Mouse (Mus musculus) intestine, embryonic 15.5 days (tissue): ENCODE measurements at regions not wholly inside any gene's neighbourhood (a gene's known extent, or its start where the extent isn't known, plus 50 kb on each side); places are given as distances from the start of the nearest gene placed in this dataset.

Experiments
- ATAC-seq: fragments of 200-750 bp; cut with Nextera tagmentation; 2 replicates; pipeline ENCODE4 v1.8.0; 2017; ENCODE audit warnings: moderate TSS enrichment, moderate library complexity
- H3K27ac ChIP-seq: fragments of 300-500 bp; sonication (generic); 2 replicates; pipeline ENCODE4 v1.5.1; 2015; ENCODE audit warnings: mild to moderate bottlenecking, inconsistent platforms
- H3K27me3 ChIP-seq: fragments of 300-500 bp; sonication (generic); replicated peaks from 2 replicates; pipeline ENCODE4 v1.6.1; 2015; ENCODE audit warnings: inconsistent platforms
- H3K36me3 ChIP-seq: fragments of 300-500 bp; sonication (generic); 2 replicates; pipeline ENCODE4 v1.6.1; 2015; ENCODE audit warnings: inconsistent platforms
- H3K4me1 ChIP-seq: fragments of 300-500 bp; sonication (generic); replicated peaks from 2 replicates; pipeline ENCODE4 v1.6.1; 2015; ENCODE audit warnings: inconsistent platforms
- H3K4me2 ChIP-seq: fragments of 300-500 bp; sonication (generic); replicated peaks from 2 replicates; pipeline ENCODE4 v1.6.1; 2015; ENCODE audit warnings: mild to moderate bottlenecking, inconsistent platforms
- H3K4me3 ChIP-seq: fragments of 300-500 bp; sonication (generic); replicated peaks from 2 replicates; pipeline ENCODE4 v1.5.1; 2015; ENCODE audit warnings: inconsistent platforms
- H3K9ac ChIP-seq: fragments of 300-500 bp; sonication (generic); 2 replicates; pipeline ENCODE4 v1.6.1; 2015; ENCODE audit warnings: inconsistent platforms
- H3K9me3 ChIP-seq: fragments of 300-500 bp; sonication (generic); 2 replicates; pipeline ENCODE4 v1.6.1; 2016; ENCODE audit warnings: inconsistent platforms
- WGBS: fragments of 180-500 bp; shearing (Covaris S2); methylation state at CpG from one replicate; pipeline ENCODE4 v1.1.7; 2015; 5-methylcytosine and 5-hydroxymethylcytosine counted together

DNA sequence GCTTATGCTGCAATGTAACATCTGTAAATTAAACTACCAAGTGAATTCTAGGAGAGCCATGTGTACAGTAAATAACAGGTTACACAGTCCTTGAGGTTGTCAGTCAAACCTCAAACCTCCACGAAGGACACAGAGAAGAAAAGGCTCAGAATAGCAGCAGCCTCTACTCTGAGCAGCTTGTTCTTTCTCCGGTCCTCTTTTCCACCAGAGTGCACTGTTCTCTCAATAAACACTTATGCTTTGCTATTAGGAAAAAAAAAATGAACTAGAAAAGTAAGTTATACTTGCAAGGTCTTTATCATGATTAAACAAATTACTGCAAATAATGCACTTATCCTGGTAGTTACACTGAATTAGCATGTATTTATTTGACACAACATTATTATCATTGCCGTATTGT, 89.6 kb downstream of the Amy2a5 start:
- 69% methylated on average over 3 of the region's 3 CpGs for WGBS
- no peaks in the 10 kb centered on the region for H3K36me3 ChIP-seq
- no peak overlapping the region for H3K4me2 ChIP-seq
- no peak for ATAC-seq
- H3K9me3 ChIP-seq, result no peaks in the 10 kb centered on the region
- H3K27ac ChIP-seq, result no peak overlapping the region
- no peaks in the 10 kb centered on the region for H3K27me3 ChIP-seq
- H3K4me1 ChIP-seq, result no peaks in the 10 kb centered on the region
- H3K9ac ChIP-seq, result no peak overlapping the region
- H3K4me3 ChIP-seq, result no peak overlapping the region

- no peaks in the 10 kb centered on the region for H3K9me3 ChIP-seq
- no peaks in the 10 kb centered on the region for H3K36me3 ChIP-seq
- no peak overlapping the region for H3K4me3 ChIP-seq
- H3K4me2 ChIP-seq, result no peak overlapping the region
- ATAC-seq, result peak; percentile 59
- H3K27me3 ChIP-seq, result no peaks in the 10 kb centered on the region
- H3K27ac ChIP-seq, result no peak overlapping the region
- 58% methylated on average over 4 of the region's 4 CpGs for WGBS
- no peak overlapping the region for H3K9ac ChIP-seq
- H3K4me1 ChIP-seq, result no peaks in the 10 kb centered on the region
Measured at GRCm38 (mm10) chr3:113162300-113162699, 96.3 kb downstream of the Amy2a5 start.
